Mouse (Mus musculus): ENCODE data around the gene Plcb3. TPM values are rescaled to one million over a fixed set of nuclear protein-coding genes. Genes with fewer than 3 reads are reported as not detected.

Plcb3 gene
- polyA plus RNA-seq, 1 experiment from 2014 or later, result 48.8 TPM

DNA sequence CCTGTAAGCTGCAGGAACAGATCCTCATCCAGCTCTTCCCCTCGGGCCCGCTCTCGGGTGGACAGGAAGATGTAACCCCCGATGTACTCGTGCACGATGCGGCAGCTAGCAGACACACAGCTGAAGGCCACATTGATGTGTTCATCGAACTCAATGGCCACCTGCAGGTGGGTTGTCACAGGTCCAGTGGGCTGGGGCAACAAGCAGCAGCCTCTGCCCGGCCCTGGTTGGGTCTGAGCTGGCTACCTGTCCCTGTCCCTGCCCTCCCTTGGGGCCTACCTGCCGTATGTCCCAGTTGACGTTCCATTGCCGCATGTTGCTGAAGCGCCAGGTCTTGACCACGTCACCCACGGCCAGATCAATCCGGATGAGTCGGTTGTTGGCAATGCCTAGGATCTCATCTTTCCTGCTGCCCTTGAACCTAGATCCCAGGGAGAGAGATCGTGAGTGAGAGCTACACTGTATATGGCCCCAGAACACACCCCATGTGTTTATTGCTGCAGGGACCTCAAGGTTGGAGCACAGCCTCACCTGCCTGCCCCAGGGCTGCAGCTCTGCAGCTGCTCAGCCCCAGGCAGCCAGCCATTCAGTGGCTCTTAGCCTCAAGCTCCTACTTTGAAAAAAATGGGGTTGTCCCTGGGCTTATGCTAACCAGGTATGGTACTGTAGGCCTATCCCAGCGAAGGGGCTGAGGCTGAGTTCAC lies 23.2 kb upstream of the Plcb3 start:
- WGBS, result 94% methylated on average over 19 of the region's 19 CpGs
- ATAC-seq (ENCODE audit: low FRiP score, low TSS enrichment), result no peak
- H3K4me1 ChIP-seq (ENCODE audit: insufficient read depth, low read length), result peaks cover 19% of the 10 kb centered on the region

DNA sequence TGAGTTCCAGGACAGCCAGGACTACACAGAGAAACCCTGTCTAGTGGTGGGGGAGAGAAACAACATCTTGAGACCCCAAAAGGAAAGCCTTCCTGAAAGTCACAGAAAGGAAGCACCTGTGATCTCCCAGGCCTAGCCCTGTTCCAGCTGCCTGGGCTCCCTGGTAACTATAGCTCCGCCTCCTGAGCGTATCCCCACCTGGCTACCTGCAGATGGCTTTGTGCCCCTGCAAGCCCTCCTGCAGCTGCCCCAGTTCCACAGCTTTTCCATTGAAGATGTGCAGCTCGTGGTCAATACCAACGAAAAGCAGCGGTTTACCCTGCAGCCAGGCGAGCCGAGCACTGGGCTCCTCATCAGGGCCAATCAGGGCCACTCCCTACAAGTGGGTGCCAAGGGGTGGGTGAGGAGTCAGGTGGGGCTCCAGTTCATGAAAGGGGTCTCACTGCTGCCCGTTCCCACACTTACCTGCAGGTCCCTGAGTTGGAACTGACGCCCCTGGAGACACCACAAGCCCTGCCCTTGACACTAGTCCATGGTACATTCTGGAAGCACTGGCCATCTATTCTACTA lies 21.5 kb upstream of the Plcb3 start:
- no peaks in the 10 kb centered on the region for H3K9me3 ChIP-seq (ENCODE audit: low read length)
- H3K4me2 ChIP-seq (replicated peaks; ENCODE audit: low read depth, low read length), result no peak overlapping the region
- H3K27me3 ChIP-seq (ENCODE audit: insufficient read depth, low read length), result no peaks in the 10 kb centered on the region
- H3K36me3 ChIP-seq (ENCODE audit: insufficient read depth, low read length), result peaks cover 17% of the 10 kb centered on the region
- no peak overlapping the region for H3K9ac ChIP-seq (replicated peaks; ENCODE audit: low read length)
- peaks cover 28% of the 10 kb centered on the region for H3K4me1 ChIP-seq (ENCODE audit: insufficient read depth, low read length)
- no peak overlapping the region for H3K27ac ChIP-seq (ENCODE audit: low read length)
- H3K4me3 ChIP-seq (ENCODE audit: low read length), result no peak overlapping the region
- 81% methylated on average over 9 of the region's 9 CpGs for WGBS
- ATAC-seq (ENCODE audit: low FRiP score, low TSS enrichment), result no peak

More for the DNA sequence above, 23.2 kb upstream of the Plcb3 start:
- no peak overlapping the region for H3K4me3 ChIP-seq (ENCODE audit: low read length)
- H3K27ac ChIP-seq (ENCODE audit: low read length), result no peak overlapping the region
- no peak overlapping the region for H3K9ac ChIP-seq (replicated peaks; ENCODE audit: low read length)
- H3K27me3 ChIP-seq (ENCODE audit: insufficient read depth, low read length), result no peaks in the 10 kb centered on the region
- H3K4me2 ChIP-seq (replicated peaks; ENCODE audit: low read depth, low read length), result no peak overlapping the region
- no peaks in the 10 kb centered on the region for H3K9me3 ChIP-seq (ENCODE audit: low read length)
- H3K36me3 ChIP-seq (ENCODE audit: insufficient read depth, low read length), result peaks cover 17% of the 10 kb centered on the region

- H3K9me3 ChIP-seq (ENCODE audit: low read length), result no peaks in the 10 kb centered on the region
- under 1% methylated on average over 23 of the region's 24 CpGs for WGBS
Measured at GRCm38 (mm10) chr19:6996006-6996405, 19.7 kb upstream of the Plcb3 start, which contains the start of the genes Nudt22 and Trpt1. TSS of gene Nudt22 (minus strand) at chr19:6996117. TSS of gene Trpt1 (plus strand) at chr19:6996131.

GRCm38 (mm10) chr19:6995255-6995991 lies 19.2 kb upstream of the Plcb3 start:
- peak overlapping the region; percentile 67 for H3K4me3 ChIP-seq (ENCODE audit: low read length)
- H3K4me2 ChIP-seq (replicated peaks; ENCODE audit: low read depth, low read length), result peak overlapping the region; percentile 90
- peaks cover 35% of the 10 kb centered on the region for H3K4me1 ChIP-seq (ENCODE audit: insufficient read depth, low read length)
- no peak for ATAC-seq (ENCODE audit: low FRiP score, low TSS enrichment)
- WGBS, result 45% methylated on average over 21 of the region's 21 CpGs
- H3K9ac ChIP-seq (replicated peaks; ENCODE audit: low read length), result peak overlapping the region; percentile 86
- peak overlapping the region; percentile 35 for H3K27ac ChIP-seq (ENCODE audit: low read length)
- H3K9me3 ChIP-seq (ENCODE audit: low read length), result no peaks in the 10 kb centered on the region
- H3K36me3 ChIP-seq (ENCODE audit: insufficient read depth, low read length), result peaks cover 16% of the 10 kb centered on the region
- H3K27me3 ChIP-seq (ENCODE audit: insufficient read depth, low read length), result no peaks in the 10 kb centered on the region

More at GRCm38 (mm10) chr19:6996006-6996405, 19.7 kb upstream of the Plcb3 start, which contains the start of the genes Nudt22 and Trpt1:
- H3K36me3 ChIP-seq (ENCODE audit: insufficient read depth, low read length), result peaks cover 17% of the 10 kb centered on the region
- H3K27me3 ChIP-seq (ENCODE audit: insufficient read depth, low read length), result no peaks in the 10 kb centered on the region
- H3K4me2 ChIP-seq (replicated peaks; ENCODE audit: low read depth, low read length), result peak within 1 kb of the TSS; percentile 90
- peak within 1 kb of the TSS; percentile 77 for H3K27ac ChIP-seq (ENCODE audit: low read length)
- H3K4me1 ChIP-seq (ENCODE audit: insufficient read depth, low read length), result peaks cover 35% of the 10 kb centered on the region
- H3K4me3 ChIP-seq (ENCODE audit: low read length), result peak within 1 kb of the TSS; percentile 67
- ATAC-seq (ENCODE audit: low FRiP score, low TSS enrichment), result peak; percentile 83
- peak within 1 kb of the TSS; percentile 86 for H3K9ac ChIP-seq (replicated peaks; ENCODE audit: low read length)

DNA sequence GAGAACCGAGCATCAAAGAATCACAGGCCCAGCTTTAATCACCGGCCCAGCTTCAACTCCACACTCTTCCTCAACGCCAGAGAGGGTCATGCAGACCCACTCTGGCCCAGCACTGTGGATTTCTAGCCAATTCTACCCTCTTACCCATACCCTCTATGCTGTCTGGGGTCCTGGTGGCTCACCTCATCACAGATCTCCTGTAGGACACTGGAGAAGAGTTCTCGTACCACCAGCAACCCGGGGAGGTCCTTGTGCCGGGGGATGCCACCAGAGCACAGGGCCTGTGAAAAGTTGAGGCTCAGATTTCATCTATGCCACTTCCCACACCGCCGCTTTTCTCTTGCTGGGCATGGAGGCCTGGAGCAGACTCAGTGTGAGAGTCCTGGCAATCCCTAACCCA lies 18.2 kb upstream of the Plcb3 start:
- Histone ChIP-seq H3K27ac (ENCODE audit: low read length) (peak overlapping the region; percentile 7; the same call in 1 of the 2 replicates), H3K9ac (replicated peaks; ENCODE audit: low read length) (peak overlapping the region; percentile 46), H3K4me3 (ENCODE audit: low read length) (0 out of 2 replicates have a peak overlapping the region, but pooled peaks have one; percentile 67), H3K4me1 (ENCODE audit: insufficient read depth, low read length) (peaks cover 35% of the 10 kb centered on the region), H3K27me3 (ENCODE audit: insufficient read depth, low read length) (no peaks in the 10 kb centered on the region), H3K36me3 (ENCODE audit: insufficient read depth, low read length) (peaks cover 7% of the 10 kb centered on the region), H3K9me3 (ENCODE audit: low read length) (no peaks in the 10 kb centered on the region), H3K4me2 (replicated peaks; ENCODE audit: low read depth, low read length) (peak overlapping the region; percentile 90)
- WGBS, result 69% methylated on average over 8 of the region's 8 CpGs
- ATAC-seq (ENCODE audit: low FRiP score, low TSS enrichment), result no peak

- ATAC-seq (ENCODE audit: low FRiP score, low TSS enrichment), result no peak
- H3K9ac ChIP-seq (replicated peaks; ENCODE audit: low read length), result no peak overlapping the region
- H3K27ac ChIP-seq (ENCODE audit: low read length), result no peak overlapping the region
- H3K4me2 ChIP-seq (replicated peaks; ENCODE audit: low read depth, low read length), result no peak overlapping the region
- WGBS, result 85% methylated on average over 8 of the region's 8 CpGs
- peaks cover 35% of the 10 kb centered on the region for H3K4me1 ChIP-seq (ENCODE audit: insufficient read depth, low read length)
- H3K9me3 ChIP-seq (ENCODE audit: low read length), result no peaks in the 10 kb centered on the region
- H3K4me3 ChIP-seq (ENCODE audit: low read length), result no peak overlapping the region
- H3K27me3 ChIP-seq (ENCODE audit: insufficient read depth, low read length), result no peaks in the 10 kb centered on the region
- H3K36me3 ChIP-seq (ENCODE audit: insufficient read depth, low read length), result peaks cover 6% of the 10 kb centered on the region
Measured at GRCm38 (mm10) chr19:6994002-6994401, 17.7 kb upstream of the Plcb3 start.

DNA sequence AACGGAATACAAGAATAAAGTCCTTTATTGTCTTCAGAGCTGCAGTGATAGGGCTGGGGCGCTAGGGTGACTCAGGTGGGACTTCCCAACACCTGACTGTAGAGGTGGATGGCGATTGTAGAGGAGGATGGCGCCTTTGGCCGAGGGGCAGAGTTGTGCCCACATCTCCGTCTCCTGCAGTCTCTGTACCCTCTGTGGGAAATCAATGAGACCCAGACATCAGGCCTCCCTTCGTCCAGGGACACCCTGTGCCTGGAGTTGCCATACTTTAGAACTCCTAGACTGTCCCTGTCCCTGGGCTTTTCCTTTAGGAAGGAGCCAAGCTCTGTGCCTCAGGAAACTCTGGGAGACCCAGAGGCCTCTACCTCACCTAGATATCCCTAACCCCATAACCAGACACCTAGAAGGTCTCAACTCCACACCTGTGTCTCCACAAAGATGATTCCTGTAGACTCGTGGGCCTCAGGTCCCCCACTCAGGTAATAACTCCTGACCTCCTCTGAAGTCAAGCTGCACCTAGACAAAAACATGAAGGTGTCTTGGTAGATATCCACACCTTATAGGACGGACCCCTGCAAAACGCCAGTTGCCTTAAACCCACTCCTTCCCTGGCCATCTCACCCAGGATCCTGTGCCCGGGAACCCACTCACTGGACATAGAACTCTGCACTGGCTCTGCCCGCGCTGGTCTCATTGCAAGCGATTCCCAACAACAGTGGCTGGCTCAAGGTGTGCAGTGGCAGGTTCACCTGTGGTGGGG lies 16.9 kb upstream of the Plcb3 start:
- ATAC-seq (ENCODE audit: low FRiP score, low TSS enrichment), result no peak
- peak overlapping the region; percentile 52; the same call in 1 of the 2 replicates for H3K27ac ChIP-seq (ENCODE audit: low read length)
- 58% methylated on average over 14 of the region's 14 CpGs for WGBS
- peaks cover 37% of the 10 kb centered on the region for H3K4me1 ChIP-seq (ENCODE audit: insufficient read depth, low read length)
- peak overlapping the region; percentile 61 for H3K9ac ChIP-seq (replicated peaks; ENCODE audit: low read length)
- H3K27me3 ChIP-seq (ENCODE audit: insufficient read depth, low read length), result no peaks in the 10 kb centered on the region
- H3K9me3 ChIP-seq (ENCODE audit: low read length), result no peaks in the 10 kb centered on the region
- H3K4me3 ChIP-seq (ENCODE audit: low read length), result peak overlapping the region; percentile 67
- peaks cover 3% of the 10 kb centered on the region; the same call in 1 of the 2 replicates for H3K36me3 ChIP-seq (ENCODE audit: insufficient read depth, low read length)
- peak overlapping the region; percentile 99 for H3K4me2 ChIP-seq (replicated peaks; ENCODE audit: low read depth, low read length)

- no peaks in the 10 kb centered on the region for H3K27me3 ChIP-seq (ENCODE audit: insufficient read depth, low read length)
- peak within 1 kb of the TSS; percentile 73 for H3K27ac ChIP-seq (ENCODE audit: low read length)
- no peaks in the 10 kb centered on the region for H3K9me3 ChIP-seq (ENCODE audit: low read length)
- peak within 1 kb of the TSS; percentile 67 for H3K4me3 ChIP-seq (ENCODE audit: low read length)
- peaks cover 3% of the 10 kb centered on the region; the same call in 1 of the 2 replicates for H3K36me3 ChIP-seq (ENCODE audit: insufficient read depth, low read length)
- H3K4me1 ChIP-seq (ENCODE audit: insufficient read depth, low read length), result peaks cover 41% of the 10 kb centered on the region
- peak within 1 kb of the TSS; percentile 99 for H3K4me2 ChIP-seq (replicated peaks; ENCODE audit: low read depth, low read length)
- H3K9ac ChIP-seq (replicated peaks; ENCODE audit: low read length), result peak within 1 kb of the TSS; percentile 80
- 2% methylated on average over 37 of the region's 37 CpGs for WGBS
- ATAC-seq (ENCODE audit: low FRiP score, low TSS enrichment), result peak; percentile 95
Measured at GRCm38 (mm10) chr19:6992011-6992858, 16.0 kb upstream of the Plcb3 start, which contains the start of gene Dnajc4. TSS of gene Dnajc4 (minus strand) at chr19:6992572.
